In genomic region chr7:29773503-29773902, GRCm38 (mm10) we compare ENCODE assay signal across 32 mouse cellular contexts. TPM values are rescaled to one million over a fixed set of nuclear protein-coding genes. Genes with fewer than 3 reads are reported as not detected.
DNase-seq lines count a peak whose midpoint lies in the region; ATAC-seq and TF ChIP-seq lines count a peak whose summit lies in the region.
"Had no signal": no experiment of that assay in that cellular context is flagged by ENCODE, and none has a peak within 500 bp of the region (broad histone marks: within the 10 kb centered on the region; RNA-seq: fewer than 3 reads in every experiment).

No protein-coding gene starts in this region.

- intact Hi-C loops in heart, adult 2 months (cut with DNase I) = no loop called here

- no peak for ATAC-seq in heart, embryonic 13.5 days (ENCODE audit: extremely low read depth, insufficient number of reproducible peaks, low FRiP score, low TSS enrichment)
- ATAC-seq in liver, postnatal 0 days = no peak
- no peak for ATAC-seq in liver, embryonic 12.5 days
- ATAC-seq: forebrain, embryonic 15.5 days; inflammation-experienced regulatory T-cells, adult 6 months had no signal

- H3K79me2 ChIP-seq in heart, adult 2 months (replicated peaks; ENCODE audit: control insufficient read depth, insufficient read depth, low read length) = peaks cover 5% of the 10 kb centered on the region; the same call in 1 of the 2 replicates

- no peak for TF ChIP-seq CTCF in heart, adult 2 months (IDR thresholded peaks at IDR 0.05)
- no peak for TF ChIP-seq CTCF in kidney, adult 2 months (conservative IDR thresholded peaks at IDR 0.05; ENCODE audit: insufficient read depth, insufficient read length, low read depth, low read length)
- no peak for TF ChIP-seq CTCF in liver, postnatal 0 days (IDR thresholded peaks at IDR 0.05; ENCODE audit: low read depth)

- H3K9me3 ChIP-seq in heart, embryonic 13.5 days = no peaks in the 10 kb centered on the region
- peaks cover 9% of the 10 kb centered on the region for H3K9me3 ChIP-seq in liver, postnatal 0 days (ENCODE audit: low read length)
- H3K9me3 ChIP-seq in liver, embryonic 12.5 days (replicated peaks) = peaks cover 16% of the 10 kb centered on the region
- H3K9me3 ChIP-seq: forebrain, embryonic 15.5 days; hindbrain, embryonic 12.5 days; stomach, embryonic 15.5 days had no signal

- peak overlapping the region; percentile 2; the same call in 1 of the 2 replicates for H3K27ac ChIP-seq in heart, embryonic 13.5 days (replicated peaks)
- H3K27ac ChIP-seq in heart, adult 2 months = no peak overlapping the region
- H3K27ac ChIP-seq in kidney, adult 2 months (ENCODE audit: insufficient read depth, low read depth, low read length) = peak overlapping the region; percentile 88; the same call in 1 of the 2 replicates
- H3K27ac ChIP-seq in liver, postnatal 0 days (ENCODE audit: low read depth) = no peak overlapping the region
- H3K27ac ChIP-seq in liver, embryonic 12.5 days = no peak overlapping the region
- H3K27ac ChIP-seq: forebrain, embryonic 15.5 days; hindbrain, embryonic 12.5 days; left cerebral cortex, adult 2 months; stomach, embryonic 15.5 days had no signal

- H3K4me3 ChIP-seq in heart, embryonic 13.5 days = no peak overlapping the region
- H3K4me3 ChIP-seq in heart, adult 2 months = no peak overlapping the region
- no peak overlapping the region for H3K4me3 ChIP-seq in kidney, adult 2 months (ENCODE audit: insufficient read depth, low read depth, low read length)
- H3K4me3 ChIP-seq in liver, postnatal 0 days (ENCODE audit: low read depth, low read length) = no peak overlapping the region
- no peak overlapping the region for H3K4me3 ChIP-seq in liver, embryonic 12.5 days
- H3K4me3 ChIP-seq: forebrain, embryonic 15.5 days; hindbrain, embryonic 12.5 days; left cerebral cortex, adult 2 months; stomach, embryonic 15.5 days had no signal

- H3K9ac ChIP-seq in heart, embryonic 13.5 days = 0 out of 2 replicates have a peak overlapping the region, but pooled peaks have one; percentile 44
- no peak overlapping the region for H3K9ac ChIP-seq in heart, adult 2 months (ENCODE audit: low read depth, low read length)
- no peak overlapping the region for H3K9ac ChIP-seq in liver, postnatal 0 days (replicated peaks)
- no peak overlapping the region for H3K9ac ChIP-seq in liver, embryonic 12.5 days
- H3K9ac ChIP-seq: forebrain, embryonic 15.5 days; hindbrain, embryonic 12.5 days; stomach, embryonic 15.5 days had no signal

- 70% methylated on average over 7 of the region's 7 CpGs for WGBS in heart, embryonic 13.5 days
- WGBS in heart, adult 2 months = 75% methylated on average over 7 of the region's 7 CpGs
- 66% methylated on average over 7 of the region's 7 CpGs for whole genome bisulfite sequencing in kidney, adult 2 months
- WGBS in liver, postnatal 0 days (ENCODE audit: insufficient replicate concordance) = 89% methylated on average over 7 of the region's 7 CpGs
- WGBS in liver, embryonic 12.5 days (ENCODE audit: insufficient replicate concordance) = 88% methylated on average over 7 of the region's 7 CpGs

- TF ChIP-seq POLR2A in heart, adult 2 months (IDR thresholded peaks at IDR 0.05; ENCODE audit: insufficient read depth, low read depth, low read length) = no peak
- no peak for TF ChIP-seq POLR2A in kidney, adult 2 months (IDR thresholded peaks at IDR 0.05; ENCODE audit: low read depth, low read length)

- peaks cover 22% of the 10 kb centered on the region for H3K4me1 ChIP-seq in heart, embryonic 13.5 days
- no peaks in the 10 kb centered on the region; the same call in 1 of the 2 replicates for H3K4me1 ChIP-seq in heart, adult 2 months (ENCODE audit: control insufficient read depth, insufficient read depth, low read length)
- H3K4me1 ChIP-seq in kidney, adult 2 months (ENCODE audit: control insufficient read depth, insufficient read depth, low read length) = peaks cover 22% of the 10 kb centered on the region; the same call in 1 of the 2 replicates
- peaks cover 10% of the 10 kb centered on the region for H3K4me1 ChIP-seq in liver, postnatal 0 days (ENCODE audit: insufficient read depth)
- peaks cover 16% of the 10 kb centered on the region for H3K4me1 ChIP-seq in liver, embryonic 12.5 days
- H3K4me1 ChIP-seq: stomach, embryonic 15.5 days had no signal

- no peak for TF ChIP-seq EP300 in heart, adult 2 months (IDR thresholded peaks at IDR 0.05; ENCODE audit: insufficient read depth, low read depth, low read length)
- TF ChIP-seq EP300 in liver, postnatal 0 days (IDR thresholded peaks at IDR 0.05; ENCODE audit: low read depth) = no peak

- peaks cover 73% of the 10 kb centered on the region for H3K36me3 ChIP-seq in heart, embryonic 13.5 days
- peaks cover 8% of the 10 kb centered on the region for H3K36me3 ChIP-seq in heart, adult 2 months (ENCODE audit: control insufficient read depth, insufficient read depth, low read length)
- peaks cover 13% of the 10 kb centered on the region for H3K36me3 ChIP-seq in kidney, adult 2 months (ENCODE audit: control insufficient read depth, insufficient read depth, low read length)
- peaks cover 56% of the 10 kb centered on the region for H3K36me3 ChIP-seq in liver, postnatal 0 days (replicated peaks; ENCODE audit: insufficient read depth, low read length)
- peaks cover 79% of the 10 kb centered on the region for H3K36me3 ChIP-seq in liver, embryonic 12.5 days

- no peak for DNase-seq in heart, adult 2 months
- DNase-seq in kidney, adult 2 months = no peak
- DNase-seq in kidney, postnatal 4 days = no peak
- peak; percentile 4 for DNase-seq in liver, postnatal 0 days
- no peak for DNase-seq in cerebellum, adult 8-10 months
- DNase-seq in natural killer cell, adult 2 months (ENCODE audit: low spot score in 2 of 2) = no peak
- DNase-seq: adrenal gland, adult 2 months; B cell, adult 2 months; cerebellum, adult 11 months; cerebellum, postnatal 10 days; gastrocnemius, postnatal 25 days; heart, postnatal 14 days; kidney, postnatal 25 days; lung, adult 2 months; lung, postnatal 14 days; thymus, adult 18-20 months; thymus, postnatal 36 days had no signal

- no peaks in the 10 kb centered on the region for H3K27me3 ChIP-seq in heart, embryonic 13.5 days (replicated peaks)
- no peaks in the 10 kb centered on the region for H3K27me3 ChIP-seq in heart, adult 2 months (ENCODE audit: control insufficient read depth, insufficient read depth, low read length)
- H3K27me3 ChIP-seq in kidney, adult 2 months (replicated peaks; ENCODE audit: control insufficient read depth, insufficient read depth, low read length) = no peaks in the 10 kb centered on the region
- no peaks in the 10 kb centered on the region for H3K27me3 ChIP-seq in liver, postnatal 0 days (ENCODE audit: insufficient read depth, low read length)
- no peaks in the 10 kb centered on the region for H3K27me3 ChIP-seq in liver, embryonic 12.5 days (replicated peaks)
- H3K27me3 ChIP-seq: forebrain, embryonic 15.5 days; hindbrain, embryonic 12.5 days; stomach, embryonic 15.5 days had no signal

- H3K4me2 ChIP-seq in heart, embryonic 13.5 days = no peak overlapping the region; the same call in 1 of the 2 replicates
- no peak overlapping the region for H3K4me2 ChIP-seq in liver, postnatal 0 days (ENCODE audit: low read depth, low read length)
- H3K4me2 ChIP-seq in liver, embryonic 12.5 days = no peak overlapping the region
- H3K4me2 ChIP-seq: forebrain, embryonic 15.5 days; hindbrain, embryonic 12.5 days; liver, embryonic 11.5 days; midbrain, embryonic 11.5 days; stomach, embryonic 15.5 days had no signal

RNA-seq across cellular contexts. Expression of gene Zfp84, which starts 5.2 kb away (rescaled TPM):
- 7.2 and 7.3 TPM in 2 replicates for polyA plus RNA-seq in heart, embryonic 13.5 days (2015; fragmentation: Nextera tagmentation; extraction: Ambion mirVana)
- total RNA-seq in heart, adult 2 months (2021) = 10 to 100 TPM; 10.2 to 10.4 TPM
- polyA plus RNA-seq in heart, adult 2 months (2012; rRNA removed) = 3.7 and 7.1 TPM in 2 replicates
- polyA plus RNA-seq in kidney, adult 2 months (2012; rRNA removed) = 5.5 and 5.7 TPM in 2 replicates
- polyA plus RNA-seq in liver, postnatal 0 days (2015; fragmentation: Nextera tagmentation; extraction: Ambion mirVana) = 2.5 and 3.3 TPM in 2 replicates
- polyA plus RNA-seq in liver, embryonic 12.5 days (2016; fragmentation: Nextera tagmentation; extraction: Ambion mirVana) = 5.0 and 5.1 TPM in 2 replicates

RNA-seq across cellular contexts. Expression of gene Zfp30, which starts 10.3 kb away (rescaled TPM):
- 4.6 and 6.0 TPM in 2 replicates for polyA plus RNA-seq in heart, embryonic 13.5 days (2015; fragmentation: Nextera tagmentation; extraction: Ambion mirVana)
- total RNA-seq in heart, adult 2 months (2021) = 1 to 10 TPM; 3.2 to 5.6 TPM
- polyA plus RNA-seq in heart, adult 2 months (2012; rRNA removed) = 5.0 and 7.6 TPM in 2 replicates
- polyA plus RNA-seq in kidney, adult 2 months (2012; rRNA removed) = 3.6 and 3.8 TPM in 2 replicates
- polyA plus RNA-seq in liver, postnatal 0 days (2015; fragmentation: Nextera tagmentation; extraction: Ambion mirVana) = 0.92 and 0.99 TPM in 2 replicates
- polyA plus RNA-seq in liver, embryonic 12.5 days (2016; fragmentation: Nextera tagmentation; extraction: Ambion mirVana) = 0.88 and 1.0 TPM in 2 replicates

RNA-seq across cellular contexts. Expression of gene Zfp790, which starts 42.4 kb away (rescaled TPM):
- polyA plus RNA-seq in heart, embryonic 13.5 days (2015; fragmentation: Nextera tagmentation; extraction: Ambion mirVana) = 9.1 and 9.3 TPM in 2 replicates
- 10 to 100 TPM; 10.1 to 10.8 TPM for total RNA-seq in heart, adult 2 months (2021)
- 3.1 and 5.7 TPM in 2 replicates for polyA plus RNA-seq in heart, adult 2 months (2012; rRNA removed)
- polyA plus RNA-seq in kidney, adult 2 months (2012; rRNA removed) = 2.6 and 3.3 TPM in 2 replicates
- 2.2 and 2.5 TPM in 2 replicates for polyA plus RNA-seq in liver, postnatal 0 days (2015; fragmentation: Nextera tagmentation; extraction: Ambion mirVana)
- 5.5 and 6.6 TPM in 2 replicates for polyA plus RNA-seq in liver, embryonic 12.5 days (2016; fragmentation: Nextera tagmentation; extraction: Ambion mirVana)

RNA-seq across cellular contexts. Expression of gene Catsperg2, which starts 46.7 kb away (rescaled TPM):
- polyA plus RNA-seq in heart, embryonic 13.5 days (2015; fragmentation: Nextera tagmentation; extraction: Ambion mirVana) = not detected in 2 replicates
- not detected for total RNA-seq in heart, adult 2 months (2021)
- polyA plus RNA-seq in heart, adult 2 months (2012; rRNA removed) = 0.03 and 0.37 TPM in 2 replicates
- polyA plus RNA-seq in kidney, adult 2 months (2012; rRNA removed) = 0.03 TPM in 1 of 2 replicates, not detected in the other
- polyA plus RNA-seq in liver, postnatal 0 days (2015; fragmentation: Nextera tagmentation; extraction: Ambion mirVana) = not detected in 2 replicates
- not detected in 2 replicates for polyA plus RNA-seq in liver, embryonic 12.5 days (2016; fragmentation: Nextera tagmentation; extraction: Ambion mirVana)
- total RNA-seq: adrenal gland, adult 2 months; gastrocnemius, postnatal 25 days; heart, adult 8-10 months; heart, postnatal 14 days; left cerebral cortex, postnatal 36 days; megakaryocyte progenitor cell, adult 5-6 weeks; MEL; neutrophil, adult 5-6 weeks had no signal
- polyA plus RNA-seq: adrenal gland, adult 2 months; embryonic facial prominence, embryonic 11.5 days; inflammation-experienced regulatory T-cells, adult 6 months; liver, embryonic 11.5 days; lung, adult 2 months; midbrain, embryonic 11.5 days; stomach, embryonic 15.5 days had no signal

Comparison
In these comparisons a context has a peak if more than half of its experiments do, and no peak if none do; other contexts are left out.
1. H3K27ac ChIP-seq: peak in heart, embryonic 13.5 days (single experiment) and kidney, adult 2 months (single experiment); none in heart, adult 2 months (single experiment), liver, postnatal 0 days (single experiment) and liver, embryonic 12.5 days (single experiment).